Mouse (Mus musculus) small intestine, adult 2 months (tissue): ENCODE data around the gene Eif1b.

Experiments
- CTCF ChIP-seq: fragments of 200-500 bp; IDR thresholded peaks from 2 replicates; pipeline ENCODE4 v1.5.1; 2012; ENCODE audit warnings: low read depth, mild to moderate bottlenecking, control low read depth, inconsistent platforms, low read length, moderate library complexity, mixed read lengths; ENCODE audit not compliant: insufficient replicate concordance, insufficient read length; ENCODE audit errors: extremely low read depth
- POLR2A ChIP-seq: fragments of 200-500 bp; IDR thresholded peaks from 2 replicates; pipeline ENCODE4 v1.6.1; 2012; ENCODE audit warnings: low read depth, mild to moderate bottlenecking, control low read depth, inconsistent platforms, low read length, moderate library complexity

DNA sequence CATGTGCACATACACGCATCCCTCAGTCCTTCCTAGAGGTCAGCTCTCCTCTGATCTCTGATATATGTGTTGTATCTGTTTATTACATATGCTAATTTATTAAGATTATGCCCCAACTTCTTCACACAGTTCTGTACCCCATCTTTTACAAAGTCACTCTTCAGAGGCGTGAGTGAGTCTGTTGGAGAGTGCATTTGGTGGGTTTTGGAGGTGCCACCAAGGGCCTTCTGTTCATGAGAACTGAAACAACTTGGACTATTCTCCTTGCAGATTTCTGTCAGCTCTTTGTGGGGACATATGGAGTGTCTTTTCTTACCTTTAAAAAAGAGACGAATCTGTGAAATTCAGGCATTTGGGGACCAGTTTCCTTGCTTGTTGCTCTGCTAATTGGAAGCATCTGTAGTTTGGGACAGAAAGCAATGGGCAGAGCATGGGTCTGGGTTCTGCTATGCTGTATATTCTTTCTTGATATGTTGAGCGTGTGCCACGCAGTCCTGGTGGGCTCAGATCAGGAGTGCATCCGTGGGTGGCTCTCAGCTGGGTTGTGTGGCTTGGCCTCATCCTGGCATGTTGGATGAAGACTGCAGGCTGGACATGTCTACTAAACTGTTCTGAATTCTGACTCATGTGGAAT lies 42.2 kb upstream of the Eif1b start:
- TF ChIP-seq POLR2A (no peak), CTCF (no peak)
